Mouse (Mus musculus) liver, embryonic 15.5 days (tissue): ENCODE data around the gene Nkg7. TPM values are rescaled to one million over a fixed set of nuclear protein-coding genes. Genes with fewer than 3 reads are reported as not detected.

Experiments
- ATAC-seq: fragments of 200-750 bp; cut with Nextera tagmentation; 2 replicates; pipeline ENCODE4 v1.8.0; 2017; ENCODE audit warnings: moderate number of reproducible peaks, mild to moderate bottlenecking, moderate library complexity; ENCODE audit not compliant: insufficient read depth
- H3K27ac ChIP-seq: fragments of 300-500 bp; sonication (generic); replicated peaks from 2 replicates; pipeline ENCODE4 v1.5.1; 2015; ENCODE audit warnings: mild to moderate bottlenecking, inconsistent platforms
- H3K27me3 ChIP-seq: fragments of 300-500 bp; sonication (generic); 2 replicates; pipeline ENCODE4 v1.6.1; 2015; ENCODE audit warnings: mild to moderate bottlenecking, inconsistent platforms
- H3K36me3 ChIP-seq: fragments of 300-500 bp; sonication (generic); replicated peaks from 2 replicates; pipeline ENCODE4 v1.6.1; 2015; ENCODE audit warnings: moderate library complexity, mild to moderate bottlenecking, inconsistent platforms
- H3K4me1 ChIP-seq: fragments of 300-500 bp; sonication (generic); replicated peaks from 2 replicates; pipeline ENCODE4 v1.6.1; 2015; ENCODE audit warnings: inconsistent platforms
- H3K4me2 ChIP-seq: fragments of 300-500 bp; sonication (generic); 2 replicates; pipeline ENCODE4 v1.6.1; 2015; ENCODE audit warnings: moderate library complexity, mild to moderate bottlenecking, inconsistent platforms
- H3K4me3 ChIP-seq: fragments of 300-500 bp; sonication (generic); replicated peaks from 2 replicates; pipeline ENCODE4 v1.5.1; 2015; ENCODE audit warnings: mild to moderate bottlenecking, inconsistent platforms
- H3K9ac ChIP-seq: fragments of 300-500 bp; sonication (generic); 2 replicates; pipeline ENCODE4 v1.6.1; 2015; ENCODE audit warnings: moderate library complexity, mild to moderate bottlenecking, inconsistent platforms
- H3K9me3 ChIP-seq: fragments of 300-500 bp; sonication (generic); replicated peaks from 2 replicates; pipeline ENCODE4 v1.6.1; 2016; ENCODE audit warnings: inconsistent platforms
- WGBS: fragments of 180-500 bp; shearing (Covaris S2); methylation state at CpG from one replicate; pipeline ENCODE4 v1.1.7; 2015; ENCODE audit warnings: mixed read lengths; ENCODE audit not compliant: insufficient replicate concordance; 5-methylcytosine and 5-hydroxymethylcytosine counted together
- microRNA-seq: library from miRNA; unstranded; fragments of <30 nt; microRNA quantifications from one replicate; pipeline ENCODE4, GENCODE M21; 2016
- polyA plus RNA-seq: library from polyadenylated mRNA; unstranded; fragments of >200 nt; fragmentation: Nextera tagmentation; extraction: Ambion mirVana; gene quantifications from 2 replicates; pipeline ENCODE4 v1.2.1, GENCODE M21; 2015

Gene Nkg7
- polyA plus RNA-seq, 1 experiment from 2014 or later, result 17.0 TPM

DNA sequence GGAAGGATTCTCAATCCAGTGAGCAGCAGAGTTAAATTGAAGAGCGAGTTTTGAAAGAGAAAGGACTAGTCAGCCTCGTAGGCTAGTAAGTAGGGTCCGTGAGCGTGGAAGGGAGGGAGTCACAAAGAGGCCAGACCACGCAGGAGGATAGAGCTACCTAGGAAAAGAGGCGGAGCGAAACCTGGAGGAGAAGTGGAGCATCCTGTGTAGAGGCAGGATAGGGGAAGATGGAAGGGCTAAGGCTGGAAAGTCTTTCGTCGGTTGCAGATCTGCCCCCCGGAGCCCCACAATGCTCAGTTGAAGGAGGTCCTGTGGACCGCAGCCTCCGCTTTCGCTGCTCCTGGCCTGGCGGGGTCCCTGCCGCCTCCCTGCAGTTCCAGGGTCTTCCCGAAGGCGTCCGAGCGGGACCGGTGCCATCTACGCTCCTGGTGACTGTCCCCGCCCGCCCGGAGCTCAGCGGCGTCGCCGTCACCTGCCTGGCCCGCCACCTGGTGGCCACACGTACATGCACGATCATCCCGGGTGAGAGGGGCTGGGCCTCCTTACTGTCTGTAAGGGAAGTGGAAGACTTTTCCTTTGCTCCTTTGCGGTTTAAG lies 29.3 kb downstream of the Nkg7 start:
- Histone ChIP-seq H3K4me3 (peak overlapping the region; percentile 60), H3K4me1 (peaks cover 24% of the 10 kb centered on the region), H3K9me3 (no peaks in the 10 kb centered on the region), H3K27me3 (peaks cover 15% of the 10 kb centered on the region), H3K9ac (peak overlapping the region; percentile 28), H3K4me2 (peak overlapping the region; percentile 94), H3K36me3 (no peaks in the 10 kb centered on the region), H3K27ac (peak overlapping the region; percentile 53; the same call in 1 of the 2 replicates)
- WGBS, result 1% methylated on average over 33 of the region's 33 CpGs
- ATAC-seq, result peak; percentile 47

DNA sequence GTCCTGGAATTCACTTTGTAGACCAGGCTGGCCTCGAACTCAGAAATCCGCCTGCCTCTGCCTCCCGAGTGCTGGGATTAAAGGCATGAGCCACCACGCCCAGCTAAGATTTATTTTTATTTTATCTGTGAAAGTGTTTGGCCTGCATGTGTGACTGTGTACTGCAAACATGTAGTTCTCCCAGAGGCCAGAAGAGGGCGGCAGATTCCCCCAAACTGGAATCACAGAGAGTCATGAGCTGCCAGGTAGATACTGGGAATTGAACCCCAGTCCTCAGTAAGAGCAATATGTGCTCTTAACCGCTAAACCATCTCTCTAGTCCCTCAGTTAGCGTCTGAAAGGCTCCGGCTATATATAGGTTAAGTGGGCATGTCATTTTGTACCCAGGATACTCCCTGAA lies 33.5 kb downstream of the Nkg7 start:
- no peaks in the 10 kb centered on the region for H3K9me3 ChIP-seq
- no peak overlapping the region for H3K4me2 ChIP-seq
- H3K36me3 ChIP-seq, result no peaks in the 10 kb centered on the region
- H3K27ac ChIP-seq, result no peak overlapping the region
- peaks cover 12% of the 10 kb centered on the region for H3K27me3 ChIP-seq
- peaks cover 12% of the 10 kb centered on the region for H3K4me1 ChIP-seq
- ATAC-seq, result no peak
- no peak overlapping the region for H3K4me3 ChIP-seq
- H3K9ac ChIP-seq, result no peak overlapping the region
- 36% methylated on average over 8 of the region's 8 CpGs for WGBS

GRCm38 (mm10) chr7:43475706-43476105 lies 38.8 kb downstream of the Nkg7 start:
- Histone ChIP-seq H3K4me3 (no peak overlapping the region), H3K4me1 (no peaks in the 10 kb centered on the region), H3K27me3 (peaks cover 46% of the 10 kb centered on the region), H3K9me3 (no peaks in the 10 kb centered on the region), H3K4me2 (no peak overlapping the region), H3K9ac (no peak overlapping the region), H3K27ac (no peak overlapping the region), H3K36me3 (no peaks in the 10 kb centered on the region)
- WGBS, result 6% methylated on average over 23 of the region's 23 CpGs
- no peak for ATAC-seq

DNA sequence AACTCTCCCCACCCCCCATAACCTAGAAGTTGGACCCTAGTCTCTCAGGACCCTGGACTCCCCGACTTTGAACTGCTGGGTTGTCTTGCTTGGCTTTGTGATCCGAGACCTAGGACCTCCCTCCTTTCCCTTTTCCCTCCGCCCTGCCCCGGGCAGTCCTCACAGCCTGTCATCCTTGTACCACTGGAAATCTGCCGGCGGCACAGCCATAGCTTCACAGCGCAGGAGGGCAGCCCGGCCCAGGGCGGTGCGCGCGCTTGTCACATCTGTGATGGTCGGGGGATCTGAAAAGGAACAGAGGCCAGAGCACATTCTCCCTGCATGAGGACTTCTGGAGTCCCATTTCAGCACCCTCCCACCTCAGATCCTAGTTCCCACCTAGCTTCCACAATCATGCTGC lies 39.5 kb downstream of the Nkg7 start:
- Histone ChIP-seq H3K4me1 (no peaks in the 10 kb centered on the region), H3K36me3 (no peaks in the 10 kb centered on the region), H3K9me3 (no peaks in the 10 kb centered on the region), H3K4me2 (no peak overlapping the region), H3K9ac (no peak overlapping the region), H3K27me3 (peaks cover 46% of the 10 kb centered on the region), H3K4me3 (no peak overlapping the region), H3K27ac (no peak overlapping the region)
- ATAC-seq, result no peak
- 4% methylated on average over 13 of the region's 13 CpGs for WGBS

DNA sequence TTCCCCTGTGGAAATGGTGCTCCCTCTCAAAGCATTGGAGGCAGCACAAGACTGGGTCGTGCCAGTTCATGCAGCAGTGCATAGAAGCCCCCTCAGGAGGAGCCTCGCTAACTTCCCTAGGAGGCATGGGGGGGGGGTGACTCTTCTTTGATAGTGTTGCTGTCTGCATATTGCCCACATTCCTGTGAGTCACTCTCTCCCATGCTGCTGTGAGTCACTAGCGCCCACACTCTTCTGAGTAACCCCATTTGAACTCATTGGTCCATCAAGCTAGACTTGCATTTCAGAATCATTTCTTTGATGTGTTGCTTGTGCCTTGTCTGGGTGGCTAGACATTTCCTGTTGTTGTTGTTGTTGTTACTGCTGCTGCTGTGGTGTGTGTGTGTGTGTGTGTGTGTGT lies 44.3 kb downstream of the Nkg7 start:
- no peaks in the 10 kb centered on the region for H3K9me3 ChIP-seq
- H3K27me3 ChIP-seq, result peaks cover 26% of the 10 kb centered on the region
- no peak overlapping the region for H3K4me2 ChIP-seq
- no peak overlapping the region for H3K9ac ChIP-seq
- H3K4me1 ChIP-seq, result no peaks in the 10 kb centered on the region
- H3K36me3 ChIP-seq, result no peaks in the 10 kb centered on the region
- 39% methylated on average over 3 of the region's 3 CpGs for WGBS
- H3K4me3 ChIP-seq, result no peak overlapping the region
- H3K27ac ChIP-seq, result no peak overlapping the region
- no peak for ATAC-seq

DNA sequence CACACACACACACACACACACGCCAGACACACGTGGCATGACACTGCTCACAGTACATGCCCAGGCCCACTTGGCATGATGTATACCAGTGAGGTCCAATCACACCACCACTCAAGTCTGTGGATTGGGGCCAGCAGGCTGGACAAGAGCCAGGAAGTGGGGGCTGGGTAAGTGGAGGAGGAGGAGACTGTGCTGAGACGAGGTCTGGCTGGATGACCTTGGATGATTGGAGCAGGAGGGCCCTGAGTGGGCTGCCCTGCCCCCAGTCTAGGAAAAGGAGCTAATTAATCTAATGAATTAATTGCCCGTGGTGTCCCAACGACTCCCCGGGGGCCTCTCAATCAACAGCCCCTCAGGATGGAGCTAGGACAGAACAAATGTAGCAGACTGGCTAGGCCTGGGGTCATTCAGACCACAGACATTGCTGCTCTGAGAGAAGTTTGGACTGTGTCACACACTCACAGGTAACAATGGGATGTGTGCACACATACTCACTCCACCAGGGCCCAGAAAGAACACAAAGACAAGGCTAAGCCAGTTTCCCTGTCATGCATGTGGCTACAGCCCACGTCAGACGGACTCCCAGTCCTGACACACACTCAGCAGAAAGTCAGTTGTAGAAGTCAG lies 45.3 kb downstream of the Nkg7 start:
- Histone ChIP-seq H3K27ac (no peak overlapping the region), H3K4me1 (no peaks in the 10 kb centered on the region), H3K9me3 (no peaks in the 10 kb centered on the region), H3K36me3 (no peaks in the 10 kb centered on the region), H3K27me3 (peaks cover 15% of the 10 kb centered on the region), H3K4me2 (no peak overlapping the region), H3K4me3 (no peak overlapping the region), H3K9ac (no peak overlapping the region)
- ATAC-seq, result no peak
- 55% methylated on average over 8 of the region's 8 CpGs for WGBS

DNA sequence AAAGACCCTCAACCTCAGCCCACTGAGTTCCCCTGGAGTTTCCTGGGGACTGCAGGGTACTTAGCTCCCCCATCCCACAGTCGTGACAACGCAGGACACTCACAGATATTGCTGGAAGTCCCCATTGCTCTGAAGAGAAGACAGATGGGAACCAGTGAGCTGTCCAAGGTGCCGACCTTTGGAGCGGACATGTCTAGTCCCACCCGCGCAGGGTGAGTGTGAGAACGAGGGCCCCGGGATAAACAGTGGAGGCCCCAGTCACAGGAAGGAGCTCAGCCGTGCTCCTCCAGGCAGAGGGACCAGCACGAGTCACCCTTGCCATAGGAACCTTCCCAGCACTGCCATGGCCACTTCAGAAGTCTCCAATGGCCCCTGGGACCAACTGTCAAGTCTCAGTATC lies 46.4 kb downstream of the Nkg7 start:
- H3K9ac ChIP-seq, result no peak overlapping the region
- no peak overlapping the region for H3K4me3 ChIP-seq
- no peak for ATAC-seq
- H3K9me3 ChIP-seq, result no peaks in the 10 kb centered on the region
- no peaks in the 10 kb centered on the region for H3K36me3 ChIP-seq
- 8% methylated on average over 10 of the region's 10 CpGs for WGBS
- H3K27me3 ChIP-seq, result peaks cover 10% of the 10 kb centered on the region; the same call in 1 of the 2 replicates
- H3K27ac ChIP-seq, result no peak overlapping the region
- no peaks in the 10 kb centered on the region for H3K4me1 ChIP-seq
- no peak overlapping the region for H3K4me2 ChIP-seq

Small RNAs within 50 kb of the gene (microRNA-seq; reads per million reads assigned to microRNA genes)
- gene Mir7051, result 1.0 reads per million

Other genes starting within 250 kb of the Nkg7 start
- 4.2 and 4.4 TPM in 2 replicates for gene Zfp715, start 123.8 kb upstream of the Nkg7 start, polyA plus RNA-seq
- gene Siglecf, start 85.7 kb upstream of the Nkg7 start, polyA plus RNA-seq, result 1.8 TPM in 2 replicates
- gene Siglecg, start 28.9 kb upstream of the Nkg7 start, polyA plus RNA-seq, result 0.76 and 1.2 TPM in 2 replicates
- not detected in 2 replicates for gene Lim2, start 9.4 kb upstream of the Nkg7 start, polyA plus RNA-seq
- gene Cldnd2, start 3.7 kb downstream of the Nkg7 start, polyA plus RNA-seq, result not detected in 2 replicates
- gene Etfb, start 7.0 kb downstream of the Nkg7 start, polyA plus RNA-seq, result 283 and 325 TPM in 2 replicates
- not detected in 2 replicates for gene Gm45233, start 7.1 kb downstream of the Nkg7 start, polyA plus RNA-seq
- gene Vsig10l, start 26.1 kb downstream of the Nkg7 start, polyA plus RNA-seq, result 1.0 and 1.5 TPM in 2 replicates
- gene Iglon5, start 53.0 kb downstream of the Nkg7 start, polyA plus RNA-seq, result not detected in 2 replicates
- not detected in 2 replicates for gene 4931406B18Rik, start 68.9 kb downstream of the Nkg7 start, polyA plus RNA-seq
- 3.0 and 3.6 TPM in 2 replicates for gene Cd33, start 107.4 kb downstream of the Nkg7 start, polyA plus RNA-seq
- 0.18 and 0.22 TPM in 2 replicates for gene Zfp658, start 125.2 kb downstream of the Nkg7 start, polyA plus RNA-seq
- gene Zfp719, start 142.5 kb downstream of the Nkg7 start, polyA plus RNA-seq, result 2.0 and 2.2 TPM in 2 replicates
- gene Zfp819, start 170.1 kb downstream of the Nkg7 start, polyA plus RNA-seq, result not detected in 2 replicates
- 0.05 TPM in 1 of 2 replicates, not detected in the other for gene Ceacam18, start 197.6 kb downstream of the Nkg7 start, polyA plus RNA-seq
- 4.2 and 5.1 TPM in 2 replicates for gene Siglece, start 223.1 kb downstream of the Nkg7 start, polyA plus RNA-seq
- 4.1 and 5.3 TPM in 2 replicates for gene Ctu1, start 234.9 kb downstream of the Nkg7 start, polyA plus RNA-seq